Mouse (Mus musculus) lung, embryonic 15.5 days (tissue): ENCODE results near the gene Krt32. TPM values are rescaled to one million over a fixed set of nuclear protein-coding genes. Genes with fewer than 3 reads are reported as not detected.

ENCODE experiments used
- ATAC-seq: fragments of 200-750 bp; cut with Nextera tagmentation; 2 replicates; pipeline ENCODE4 v1.8.0; 2017; ENCODE audit warnings: moderate number of reproducible peaks, borderline replicate concordance; ENCODE audit not compliant: low FRiP score, low TSS enrichment; ENCODE audit errors: extremely low read depth
- H3K27ac ChIP-seq: fragments of 300-500 bp; sonication (generic); 2 replicates; pipeline ENCODE4 v1.5.1; 2015; ENCODE audit warnings: moderate library complexity, mild to moderate bottlenecking, inconsistent platforms
- H3K27me3 ChIP-seq: fragments of 300-500 bp; sonication (generic); 2 replicates; pipeline ENCODE4 v1.6.1; 2015; ENCODE audit warnings: inconsistent platforms
- H3K36me3 ChIP-seq: fragments of 300-500 bp; sonication (generic); 2 replicates; pipeline ENCODE4 v1.6.1; 2015; ENCODE audit warnings: inconsistent platforms
- H3K4me1 ChIP-seq: fragments of 300-500 bp; sonication (generic); 2 replicates; pipeline ENCODE4 v1.6.1; 2015; ENCODE audit warnings: inconsistent platforms
- H3K4me2 ChIP-seq: fragments of 300-500 bp; sonication (generic); 2 replicates; pipeline ENCODE4 v1.6.1; 2015; ENCODE audit warnings: inconsistent platforms, mild to moderate bottlenecking, moderate library complexity
- H3K4me3 ChIP-seq: fragments of 300-500 bp; sonication (generic); 2 replicates; pipeline ENCODE4 v1.5.1; 2015; ENCODE audit warnings: mild to moderate bottlenecking, inconsistent platforms
- H3K9ac ChIP-seq: fragments of 300-500 bp; sonication (generic); 2 replicates; pipeline ENCODE4 v1.6.1; 2015; ENCODE audit warnings: inconsistent platforms
- H3K9me3 ChIP-seq: fragments of 300-500 bp; sonication (generic); 2 replicates; pipeline ENCODE4 v1.6.1; 2016; ENCODE audit warnings: inconsistent platforms
- WGBS: fragments of 180-500 bp; shearing (Covaris S2); methylation state at CpG from one replicate; pipeline ENCODE4 v1.1.7; 2015; 5-methylcytosine and 5-hydroxymethylcytosine counted together
- polyA plus RNA-seq: library from polyadenylated mRNA; unstranded; fragments of >200 nt; fragmentation: Nextera tagmentation; extraction: Ambion mirVana; gene quantifications from 2 replicates; pipeline ENCODE4 v1.2.1, GENCODE M21; 2015

Gene Krt32
- polyA plus RNA-seq, 1 experiment from 2014 or later: not detected

DNA sequence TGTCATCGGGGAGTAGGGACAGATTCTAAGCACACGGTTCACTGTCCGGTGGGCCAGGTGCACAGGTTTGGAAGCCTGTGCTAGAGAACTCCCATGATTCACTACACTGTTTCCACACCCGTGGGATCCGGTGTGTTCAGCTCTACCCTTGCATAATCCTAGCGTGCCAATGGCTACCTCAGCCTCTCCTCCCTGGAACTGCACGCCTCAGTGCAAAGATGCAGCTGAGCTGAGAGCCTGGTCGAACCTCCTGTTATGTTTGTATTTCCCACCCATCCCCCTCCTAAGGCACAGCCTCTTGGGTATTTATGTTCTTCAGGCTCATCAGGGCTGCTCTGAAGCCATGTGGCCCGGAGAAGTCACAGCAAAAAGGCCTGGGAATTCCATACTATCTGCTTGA is 9.8 kb upstream of the Krt32 start:
- H3K4me2 ChIP-seq: no peak overlapping the region
- no peaks in the 10 kb centered on the region for H3K4me1 ChIP-seq
- H3K4me3 ChIP-seq: no peak overlapping the region
- no peak overlapping the region for H3K9ac ChIP-seq
- no peaks in the 10 kb centered on the region for H3K27me3 ChIP-seq
- no peak for ATAC-seq
- H3K36me3 ChIP-seq: no peaks in the 10 kb centered on the region
- H3K27ac ChIP-seq: no peak overlapping the region
- WGBS: 50% methylated on average over 9 of the region's 9 CpGs
- H3K9me3 ChIP-seq: no peaks in the 10 kb centered on the region

- H3K27me3 ChIP-seq: no peaks in the 10 kb centered on the region
- no peak within 1 kb of the TSS for H3K4me3 ChIP-seq
- ATAC-seq: no peak
- no peak within 1 kb of the TSS for H3K27ac ChIP-seq
- H3K4me1 ChIP-seq: no peaks in the 10 kb centered on the region
- H3K9ac ChIP-seq: no peak within 1 kb of the TSS
- H3K36me3 ChIP-seq: no peaks in the 10 kb centered on the region
- no peaks in the 10 kb centered on the region for H3K9me3 ChIP-seq
- 83% methylated on average over 9 of the region's 9 CpGs for WGBS
- H3K4me2 ChIP-seq: no peak within 1 kb of the TSS
These were observed 8.1 kb upstream of the Krt32 start, which contains the start of gene Krt35 for GRCm38 (mm10) chr11:100096141-100096540. Krt35 (minus strand) TSS chr11:100096241.

- no peak overlapping the region for H3K9ac ChIP-seq
- H3K9me3 ChIP-seq: no peaks in the 10 kb centered on the region
- H3K4me1 ChIP-seq: no peaks in the 10 kb centered on the region
- H3K36me3 ChIP-seq: no peaks in the 10 kb centered on the region
- no peak overlapping the region for H3K4me2 ChIP-seq
- no peaks in the 10 kb centered on the region for H3K27me3 ChIP-seq
- no peak for ATAC-seq
- no peak overlapping the region for H3K27ac ChIP-seq
- WGBS: 69% methylated on average over 7 of the region's 7 CpGs
- H3K4me3 ChIP-seq: no peak overlapping the region
These were observed 476 bp upstream of the Krt32 start for GRCm38 (mm10) chr11:100088378-100089025.

- H3K36me3 ChIP-seq: no peaks in the 10 kb centered on the region
- no peak overlapping the region for H3K27ac ChIP-seq
- no peak for ATAC-seq
- no peak overlapping the region for H3K4me3 ChIP-seq
- H3K4me2 ChIP-seq: no peak overlapping the region
- H3K9ac ChIP-seq: no peak overlapping the region
- no peaks in the 10 kb centered on the region for H3K4me1 ChIP-seq
- 60% methylated on average over 1 of the region's 1 CpGs for WGBS
- no peaks in the 10 kb centered on the region for H3K27me3 ChIP-seq
- H3K9me3 ChIP-seq: no peaks in the 10 kb centered on the region
These were observed 14.2 kb downstream of the Krt32 start for GRCm38 (mm10) chr11:100073873-100074272.

- H3K36me3 ChIP-seq: no peaks in the 10 kb centered on the region
- H3K27me3 ChIP-seq: no peaks in the 10 kb centered on the region
- peak overlapping the region; percentile 57; the same call in 1 of the 2 replicates for H3K27ac ChIP-seq
- H3K4me3 ChIP-seq: no peak overlapping the region
- peak; percentile 82 for ATAC-seq
- H3K9me3 ChIP-seq: no peaks in the 10 kb centered on the region
- H3K9ac ChIP-seq: no peak overlapping the region
- 51% methylated on average over 17 of the region's 17 CpGs for WGBS
- no peak overlapping the region for H3K4me2 ChIP-seq
- peaks cover 14% of the 10 kb centered on the region; the same call in 1 of the 2 replicates for H3K4me1 ChIP-seq
These were observed 20.6 kb downstream of the Krt32 start for GRCm38 (mm10) chr11:100067293-100068036.

- peaks cover 14% of the 10 kb centered on the region; the same call in 1 of the 2 replicates for H3K4me1 ChIP-seq
- no peaks in the 10 kb centered on the region for H3K9me3 ChIP-seq
- ATAC-seq: no peak
- 0 out of 2 replicates have a peak overlapping the region, but pooled peaks have one; percentile 35 for H3K27ac ChIP-seq
- no peaks in the 10 kb centered on the region for H3K36me3 ChIP-seq
- H3K4me2 ChIP-seq: no peak overlapping the region
- WGBS: 50% methylated on average over 12 of the region's 12 CpGs
- no peak overlapping the region for H3K4me3 ChIP-seq
- H3K27me3 ChIP-seq: no peaks in the 10 kb centered on the region
- H3K9ac ChIP-seq: no peak overlapping the region
These were observed 21.6 kb downstream of the Krt32 start for GRCm38 (mm10) chr11:100066236-100067010.

GRCm38 (mm10) chr11:100058875-100059274 is 29.2 kb downstream of the Krt32 start:
- Histone ChIP-seq H3K36me3 (no peaks in the 10 kb centered on the region), H3K4me3 (no peak overlapping the region), H3K27me3 (no peaks in the 10 kb centered on the region), H3K27ac (no peak overlapping the region), H3K4me2 (no peak overlapping the region), H3K9me3 (no peaks in the 10 kb centered on the region), H3K9ac (no peak overlapping the region), H3K4me1 (no peaks in the 10 kb centered on the region)
- WGBS: 78% methylated on average over 8 of the region's 8 CpGs
- no peak for ATAC-seq

DNA sequence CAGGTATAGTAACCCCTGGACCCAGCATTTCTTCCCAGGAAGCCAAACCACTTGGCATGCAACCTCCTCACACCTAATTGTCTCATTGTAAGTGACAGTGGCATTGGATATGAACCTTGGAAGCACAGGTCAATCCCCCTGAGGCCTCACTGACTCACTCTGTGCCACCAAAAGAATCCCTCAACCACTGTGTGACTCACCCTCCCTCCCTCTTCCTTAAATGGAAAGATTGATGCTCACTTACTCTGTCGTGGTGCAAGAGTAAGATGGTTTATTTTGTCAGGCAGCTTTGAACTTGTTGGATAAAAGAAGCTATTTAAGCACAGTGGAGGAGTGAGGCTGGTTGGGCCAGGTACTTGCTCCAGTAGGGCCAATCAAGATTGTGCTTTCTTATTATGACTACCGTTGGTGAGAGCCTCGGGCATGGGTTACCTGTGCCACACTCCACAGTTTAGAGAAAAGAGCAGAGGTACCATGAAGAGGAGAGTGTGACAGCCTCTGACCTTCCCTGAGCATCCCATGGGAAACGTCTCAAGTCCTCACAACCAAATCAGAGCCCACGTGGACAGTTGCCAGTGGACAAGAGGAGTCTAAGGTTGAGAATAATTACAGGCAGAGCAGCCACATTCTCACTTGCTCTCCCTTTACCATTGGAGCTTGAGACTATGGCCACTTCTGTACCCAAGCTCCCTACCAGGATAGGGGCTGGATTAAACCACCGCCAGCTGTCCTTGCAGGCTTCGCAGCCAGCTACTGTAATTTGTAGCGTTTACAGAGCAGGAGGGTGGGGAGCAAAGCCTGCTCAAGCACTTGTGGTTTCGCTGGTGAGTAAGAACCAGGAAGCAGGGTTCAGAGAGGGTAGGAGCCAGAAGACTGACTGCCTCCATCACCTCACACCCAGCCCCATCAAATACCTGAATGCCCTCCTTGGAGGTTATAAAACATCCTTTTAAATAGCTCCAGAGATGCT is 32.1 kb downstream of the Krt32 start:
- Histone ChIP-seq H3K36me3 (no peaks in the 10 kb centered on the region), H3K27ac (no peak overlapping the region), H3K4me1 (no peaks in the 10 kb centered on the region), H3K4me3 (no peak overlapping the region), H3K9me3 (no peaks in the 10 kb centered on the region), H3K27me3 (no peaks in the 10 kb centered on the region), H3K4me2 (no peak overlapping the region), H3K9ac (no peak overlapping the region)
- WGBS: 47% methylated on average over 9 of the region's 9 CpGs
- no peak for ATAC-seq

GRCm38 (mm10) chr11:100050451-100050850 is 37.6 kb downstream of the Krt32 start, which contains the start of gene Krt31:
Krt31 (minus strand) TSS chr11:100050551.
- H3K36me3 ChIP-seq: no peaks in the 10 kb centered on the region

DNA sequence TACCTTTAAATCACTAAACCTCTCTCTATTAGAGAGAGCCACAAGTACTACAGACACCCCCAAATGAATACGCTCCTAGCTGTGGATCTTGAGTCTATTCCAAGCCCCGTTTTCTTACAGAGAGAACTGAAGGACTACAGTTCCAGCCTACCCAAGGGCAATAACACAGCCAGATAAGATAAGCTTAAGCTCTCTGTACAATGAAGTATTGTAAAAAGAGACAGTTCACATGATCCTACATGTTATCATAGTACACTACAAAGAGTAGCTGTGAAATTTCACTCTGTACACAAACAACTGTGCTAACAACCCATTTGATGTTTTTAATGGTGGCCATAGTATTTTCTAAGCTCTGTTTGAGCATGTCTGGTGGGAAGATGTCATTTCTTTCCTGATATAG is 40.8 kb downstream of the Krt32 start:
- Histone ChIP-seq H3K4me3 (no peak overlapping the region), H3K27me3 (no peaks in the 10 kb centered on the region), H3K9me3 (no peaks in the 10 kb centered on the region), H3K9ac (no peak overlapping the region), H3K27ac (no peak overlapping the region), H3K4me1 (no peaks in the 10 kb centered on the region), H3K36me3 (no peaks in the 10 kb centered on the region), H3K4me2 (no peak overlapping the region)
- WGBS: 73% methylated on average over 2 of the region's 2 CpGs
- no peak for ATAC-seq

More at GRCm38 (mm10) chr11:100050451-100050850, 37.6 kb downstream of the Krt32 start, which contains the start of gene Krt31:
- H3K4me3 ChIP-seq: no peak within 1 kb of the TSS
- H3K4me2 ChIP-seq: no peak within 1 kb of the TSS
- H3K4me1 ChIP-seq: no peaks in the 10 kb centered on the region
- WGBS: 80% methylated on average over 3 of the region's 3 CpGs
- H3K27me3 ChIP-seq: no peaks in the 10 kb centered on the region
- no peaks in the 10 kb centered on the region for H3K9me3 ChIP-seq
- ATAC-seq: no peak
- no peak within 1 kb of the TSS for H3K9ac ChIP-seq
- H3K27ac ChIP-seq: no peak within 1 kb of the TSS

GRCm38 (mm10) chr11:100046303-100046866 is 41.6 kb downstream of the Krt32 start:
- H3K27me3 ChIP-seq: no peaks in the 10 kb centered on the region
- 54% methylated on average over 6 of the region's 6 CpGs for WGBS
- no peak overlapping the region for H3K9ac ChIP-seq
- H3K4me3 ChIP-seq: no peak overlapping the region
- no peaks in the 10 kb centered on the region for H3K36me3 ChIP-seq
- H3K4me1 ChIP-seq: no peaks in the 10 kb centered on the region
- no peak overlapping the region for H3K27ac ChIP-seq
- no peak for ATAC-seq
- H3K4me2 ChIP-seq: no peak overlapping the region
- H3K9me3 ChIP-seq: no peaks in the 10 kb centered on the region
